Mouse (Mus musculus) kidney, postnatal 14 days (tissue): ENCODE data around the gene Asb16.

Experiments
- DNase-seq: peaks from one replicate; pipeline ENCODE4 v3.0.0; 2022; ENCODE audit warnings: mixed read lengths

Gene Asb16

DNA sequence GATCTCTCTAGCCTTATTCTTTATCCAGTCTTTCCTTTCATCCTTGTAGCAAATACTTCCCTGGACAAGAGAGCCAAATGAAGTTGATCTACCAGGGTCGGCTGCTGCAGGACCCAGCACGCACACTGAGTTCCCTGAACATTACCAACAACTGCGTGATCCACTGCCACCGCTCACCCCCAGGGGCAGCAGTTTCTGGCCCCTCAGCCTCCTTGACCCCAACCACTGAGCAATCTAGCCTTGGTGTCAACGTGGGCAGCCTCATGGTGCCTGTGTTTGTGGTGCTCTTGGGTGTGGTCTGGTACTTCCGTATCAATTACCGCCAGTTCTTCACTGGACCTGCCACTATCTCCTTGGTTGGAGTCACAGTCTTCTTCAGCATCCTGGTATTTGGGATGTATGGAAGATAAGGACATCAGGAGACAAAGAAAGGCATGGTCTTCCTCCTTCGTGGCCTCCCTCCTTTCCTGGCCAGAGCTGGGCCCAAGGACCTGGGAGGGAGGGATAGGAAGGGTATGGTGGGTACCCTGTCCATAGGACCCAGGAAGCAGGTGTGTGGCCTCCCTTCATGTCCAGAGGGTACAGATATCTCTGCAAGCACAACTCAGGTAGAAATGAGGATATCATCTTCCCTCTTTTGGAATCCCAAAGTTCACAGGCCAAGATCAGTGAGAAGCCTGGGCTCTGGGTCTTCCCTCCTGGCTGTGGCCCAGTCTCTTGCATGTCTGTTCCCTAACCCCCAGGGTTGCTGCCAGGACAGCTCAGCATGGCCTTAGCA, 19.7 kb downstream of the Asb16 start:
- no peak for DNase-seq

DNA sequence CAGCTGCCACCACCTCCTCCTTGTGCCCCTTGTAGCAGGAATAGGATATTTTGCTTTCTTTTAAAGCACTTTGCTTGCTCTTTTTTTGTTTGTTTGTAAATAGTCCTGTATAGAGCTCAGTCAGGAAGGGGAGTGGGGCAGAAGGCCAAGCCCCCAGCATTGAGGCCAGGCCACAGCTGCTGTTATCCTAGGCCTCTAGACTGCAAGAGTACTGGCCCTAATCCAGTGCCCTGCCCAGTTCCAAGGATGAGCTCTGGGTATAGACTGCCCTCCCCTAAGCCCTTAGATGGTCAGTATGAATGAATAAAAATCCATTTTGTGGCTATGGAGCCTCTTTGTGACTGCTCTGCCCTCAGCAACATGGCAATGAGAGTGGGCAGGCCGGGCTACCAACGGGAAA, 20.4 kb downstream of the Asb16 start:
- no peak for DNase-seq

DNA sequence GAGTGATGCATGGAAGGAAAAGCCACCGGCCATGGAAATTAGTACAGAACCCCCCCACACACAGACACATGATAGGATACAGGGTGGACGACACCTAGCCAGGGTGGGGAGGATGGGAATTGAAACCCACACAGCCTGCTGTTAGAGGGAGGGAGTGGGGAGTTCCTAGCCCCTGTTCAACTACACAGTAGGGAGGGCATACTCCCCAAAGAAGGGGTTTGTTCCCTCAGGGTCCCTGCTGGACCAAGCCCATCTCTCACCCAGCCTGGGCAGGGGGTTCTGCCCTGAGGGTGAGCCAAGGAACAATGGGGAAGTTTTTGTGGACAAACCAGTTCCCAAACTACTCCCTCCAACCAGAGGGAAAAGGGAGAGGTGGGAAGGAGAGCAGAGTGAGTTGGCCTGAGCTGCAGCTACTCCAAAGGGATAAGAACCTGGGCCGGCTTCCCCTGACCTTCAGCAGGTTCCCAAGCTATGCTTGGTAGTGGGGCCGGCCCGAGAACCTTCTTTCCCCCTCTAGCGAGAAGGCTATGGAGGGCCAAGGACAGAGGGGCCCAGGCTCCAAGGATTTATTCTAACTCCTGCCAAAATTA, 21.1 kb downstream of the Asb16 start:
- no peak for DNase-seq

- no peak for DNase-seq
These were observed 21.6 kb downstream of the Asb16 start for GRCm38 (mm10) chr11:102290141-102290540.

DNA sequence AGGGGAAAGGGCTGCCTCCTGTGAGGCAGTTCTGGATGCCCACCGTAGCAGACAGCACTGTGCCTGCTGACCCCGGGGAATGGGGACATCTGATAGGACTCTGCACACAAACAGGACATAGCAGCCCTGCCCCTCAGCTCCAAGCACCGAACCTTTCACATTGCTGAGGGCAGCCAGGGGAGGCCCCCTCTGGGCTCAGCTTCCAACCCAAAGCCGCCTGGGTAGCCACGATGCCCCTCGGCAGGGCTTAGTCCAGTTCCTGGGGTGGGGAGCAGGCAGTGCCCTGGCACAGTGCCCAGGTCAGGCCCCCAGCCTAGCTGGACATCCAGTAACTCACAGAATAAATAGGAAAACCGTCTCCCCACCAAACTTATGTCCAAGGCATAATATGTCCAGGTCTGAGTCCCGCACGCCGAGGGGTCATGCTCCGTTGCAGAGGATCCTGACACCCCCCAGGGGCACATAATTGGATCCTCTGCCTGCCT, 22.6 kb downstream of the Asb16 start:
- DNase-seq: no peak

GRCm38 (mm10) chr11:102293971-102294370, 25.4 kb downstream of the Asb16 start:
- DNase-seq: no peak

GRCm38 (mm10) chr11:102294416-102294815, 25.9 kb downstream of the Asb16 start:
- no peak for DNase-seq

GRCm38 (mm10) chr11:102294887-102295597, 26.5 kb downstream of the Asb16 start:
- DNase-seq: no peak

DNA sequence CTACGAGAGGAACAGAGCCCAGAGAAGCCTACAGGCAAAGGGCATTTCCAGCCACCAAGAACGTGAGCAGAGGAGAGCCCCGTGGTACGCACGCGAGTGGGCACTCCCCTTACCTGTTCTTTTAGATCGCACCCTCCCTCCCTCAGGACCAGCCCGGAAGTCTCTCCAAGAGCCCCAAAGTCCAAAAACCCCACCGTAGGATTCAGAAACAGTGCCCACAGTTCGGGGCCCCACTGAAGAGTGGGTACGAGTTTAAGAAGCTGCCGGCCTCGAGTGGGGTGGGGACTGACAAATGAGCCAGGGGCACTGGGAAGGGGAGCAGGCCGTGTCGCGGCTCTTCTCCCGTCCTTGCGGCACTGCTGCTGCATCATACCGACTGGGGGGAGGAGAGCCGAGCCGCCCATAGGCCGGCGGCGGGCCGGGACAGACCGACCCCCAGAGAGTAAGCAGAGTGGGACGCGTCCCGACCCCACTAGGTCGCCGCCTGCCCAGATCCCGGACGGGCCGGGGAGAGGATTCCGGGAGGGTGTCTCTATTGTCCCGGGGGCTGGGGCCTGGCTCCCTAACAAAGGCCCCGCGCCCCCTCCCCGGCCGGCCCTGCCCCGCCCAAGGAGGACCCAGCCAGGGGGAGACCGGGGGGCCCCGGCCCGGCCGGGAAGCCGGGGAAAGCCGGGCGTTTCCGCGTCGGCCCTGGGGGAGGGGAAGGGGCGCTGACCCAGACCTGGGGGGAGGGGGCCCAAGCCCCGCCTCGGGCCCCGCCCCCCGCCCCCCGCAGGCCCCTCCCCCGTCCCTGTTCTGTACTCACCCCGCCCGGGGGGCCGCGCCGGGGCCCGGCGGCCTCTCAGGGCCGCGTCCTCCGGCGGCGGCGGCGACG, 27.3 kb downstream of the Asb16 start:
- DNase-seq: peak; percentile 85

DNA sequence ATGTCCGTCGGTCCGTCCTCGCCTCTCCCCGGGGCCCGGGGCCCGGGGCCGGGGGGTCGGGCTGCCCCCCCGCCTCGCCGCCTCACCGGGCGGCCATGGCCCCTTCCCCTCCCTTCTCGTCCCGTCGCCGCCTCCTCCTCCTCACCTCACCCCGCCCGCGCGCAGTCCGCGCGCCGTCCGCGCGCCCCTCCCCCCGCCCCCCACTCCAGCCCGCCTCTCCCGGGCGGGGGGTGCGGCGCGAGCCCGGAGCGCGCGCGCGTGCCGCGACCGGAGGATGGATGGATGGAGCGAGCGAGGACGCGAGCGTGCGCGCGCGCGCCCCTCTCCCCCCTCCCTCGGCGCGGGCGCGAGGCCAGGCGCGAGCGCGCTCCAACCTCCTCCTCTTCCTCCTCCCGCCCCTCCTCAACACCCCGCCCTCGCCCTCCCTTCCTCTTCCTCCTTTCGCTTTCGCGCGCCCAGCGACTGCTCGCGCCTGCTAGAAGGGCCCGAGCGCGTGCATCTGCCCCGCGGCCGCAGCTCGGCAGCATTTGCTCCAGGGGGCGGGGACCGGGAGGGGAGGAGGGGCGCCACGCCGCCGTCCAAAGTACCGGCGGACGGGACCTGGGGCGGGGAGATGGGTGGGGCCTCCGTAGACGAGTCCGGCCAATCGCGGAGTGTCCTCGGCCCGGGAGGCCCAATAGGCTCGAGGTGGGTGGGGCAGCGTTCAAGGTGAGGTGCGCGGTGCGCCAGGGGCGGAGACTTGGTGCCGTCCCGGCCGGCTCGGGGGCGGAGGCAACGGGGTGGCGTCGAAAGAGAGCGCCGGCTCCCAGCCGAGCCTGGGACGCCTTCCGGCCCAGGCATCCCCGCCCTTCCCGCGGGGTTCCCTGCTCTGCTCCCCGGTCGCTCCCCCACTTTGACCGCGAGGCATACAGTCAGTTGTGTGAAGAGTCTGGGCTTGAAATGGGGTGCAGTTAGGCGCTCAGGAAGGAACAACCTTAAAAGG, 28.2 kb downstream of the Asb16 start, which contains the start of gene Atxn7l3:
Gene Atxn7l3 (minus strand): TSS at position 141 of the 982 bp plus-strand sequence.
- DNase-seq: peak; percentile 99

- no peak for DNase-seq
These were observed 29.3 kb downstream of the Asb16 start for GRCm38 (mm10) chr11:102297577-102298556.

- peak; percentile 68 for DNase-seq
These were observed 31.3 kb downstream of the Asb16 start for GRCm38 (mm10) chr11:102299839-102300238.

DNA sequence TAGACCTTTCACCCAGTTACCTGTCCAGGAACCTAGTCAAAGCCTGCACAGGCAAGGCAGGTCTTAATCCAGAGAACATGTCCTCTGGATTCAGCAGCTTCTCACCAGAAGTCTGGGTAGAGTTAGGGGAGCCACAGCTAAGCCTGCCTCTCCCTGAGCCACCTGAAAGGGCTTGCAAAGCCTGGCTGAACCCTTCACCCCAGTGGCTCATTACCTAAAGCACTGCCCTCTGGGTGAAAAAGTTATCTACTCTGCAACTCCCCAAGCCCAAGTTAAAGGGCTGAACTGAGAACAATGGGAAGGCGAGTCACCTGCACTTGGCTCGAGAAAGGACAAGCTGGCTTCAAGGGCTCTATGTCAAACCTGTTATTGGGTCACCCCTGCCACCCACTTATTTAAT, 35.6 kb downstream of the Asb16 start:
- no peak for DNase-seq

DNA sequence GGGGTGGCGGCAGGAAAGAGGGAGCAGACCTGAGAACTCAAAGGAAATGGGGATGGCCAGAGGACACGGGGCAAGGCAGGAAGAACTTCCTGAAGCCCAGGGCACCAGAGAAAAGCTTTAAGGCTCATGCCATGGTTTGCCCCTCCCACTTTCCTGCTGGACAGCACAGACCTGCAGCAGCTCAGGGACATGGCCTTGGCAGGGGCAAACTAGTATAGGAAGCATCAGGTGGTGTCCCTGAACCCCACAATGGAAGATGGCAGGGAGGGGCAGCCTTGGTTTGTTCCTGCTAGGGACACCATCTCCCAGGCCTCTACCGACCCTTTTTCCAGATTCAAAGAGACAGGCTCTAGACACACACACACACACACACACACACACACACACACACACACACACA, 36.8 kb downstream of the Asb16 start:
- DNase-seq: no peak

GRCm38 (mm10) chr11:102308104-102308503, 39.6 kb downstream of the Asb16 start:
- DNase-seq: no peak

DNA sequence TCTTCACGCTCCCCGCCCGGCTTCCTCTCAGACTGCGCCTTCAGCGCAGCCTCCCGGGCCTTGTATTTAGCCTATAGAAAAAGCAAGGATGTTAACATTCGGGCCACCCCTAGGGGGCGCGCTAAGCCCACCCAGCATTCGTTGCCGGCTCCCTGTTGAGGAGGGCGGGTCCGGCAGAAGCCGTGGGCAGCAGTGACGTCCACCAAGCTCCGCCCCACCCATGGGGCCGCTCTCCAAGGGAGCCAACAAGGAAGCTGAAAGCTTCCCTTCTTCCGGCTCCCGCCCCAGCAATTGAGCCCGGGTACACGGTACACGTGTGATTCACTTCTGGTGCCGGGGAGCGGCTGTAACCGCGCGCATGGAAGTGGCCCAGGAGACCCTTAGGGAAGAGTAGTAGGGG, 40.4 kb downstream of the Asb16 start:
- peak; percentile 98 for DNase-seq

- no peak for DNase-seq
These were observed 41.5 kb downstream of the Asb16 start for GRCm38 (mm10) chr11:102309821-102310617.

GRCm38 (mm10) chr11:102310768-102311695, 42.5 kb downstream of the Asb16 start:
- DNase-seq: no peak
